Mouse (Mus musculus): ENCODE results near the gene Gm13101. TPM values are rescaled to one million over a fixed set of nuclear protein-coding genes. Genes with fewer than 3 reads are reported as not detected.

The Gm13101 gene
- polyA plus RNA-seq, 1 experiment from 2014 or later: not detected

Other genes starting within 250 kb of the Gm13101 start
- gene Gm13078, start 247.5 kb downstream of the Gm13101 start, polyA plus RNA-seq (2014; fragmentation: Nextera tagmentation; extraction: Ambion mirVana): not detected in 2 replicates
- gene Gm13023, start 177.6 kb downstream of the Gm13101 start, polyA plus RNA-seq (2014; fragmentation: Nextera tagmentation; extraction: Ambion mirVana): not detected in 2 replicates
- gene Gm13084, start 150.9 kb downstream of the Gm13101 start, polyA plus RNA-seq (2014; fragmentation: Nextera tagmentation; extraction: Ambion mirVana): not detected in 2 replicates
- gene Gm13103, start 120.5 kb downstream of the Gm13101 start, polyA plus RNA-seq (2014; fragmentation: Nextera tagmentation; extraction: Ambion mirVana): not detected in 2 replicates
- gene Pramef6, start 66.6 kb downstream of the Gm13101 start, polyA plus RNA-seq (2014; fragmentation: Nextera tagmentation; extraction: Ambion mirVana): not detected in 2 replicates
- gene Pramef25, start 15.9 kb downstream of the Gm13101 start, polyA plus RNA-seq (2014; fragmentation: Nextera tagmentation; extraction: Ambion mirVana): not detected in 2 replicates
- not detected in 2 replicates for gene Pramef17, start 27.4 kb upstream of the Gm13101 start, polyA plus RNA-seq (2014; fragmentation: Nextera tagmentation; extraction: Ambion mirVana)
- gene Pramel4, start 92.2 kb upstream of the Gm13101 start, polyA plus RNA-seq (2014; fragmentation: Nextera tagmentation; extraction: Ambion mirVana): not detected in 2 replicates
- not detected in 2 replicates for gene Gm13102, start 139.5 kb upstream of the Gm13101 start, polyA plus RNA-seq (2014; fragmentation: Nextera tagmentation; extraction: Ambion mirVana)
- not detected in 2 replicates for gene Oog3, start 195.7 kb upstream of the Gm13101 start, polyA plus RNA-seq (2014; fragmentation: Nextera tagmentation; extraction: Ambion mirVana)
- gene Oog2, start 223.8 kb upstream of the Gm13101 start, polyA plus RNA-seq (2014; fragmentation: Nextera tagmentation; extraction: Ambion mirVana): not detected in 2 replicates
- gene C87977, start 246.4 kb upstream of the Gm13101 start, polyA plus RNA-seq (2014; fragmentation: Nextera tagmentation; extraction: Ambion mirVana): not detected in 2 replicates

Measured in limb, embryonic 11.5 days (tissue).